Mouse (Mus musculus): ENCODE measurements around the gene Zfp568.
A peak's percentile ranks its signal among the peaks of the same experiment; 100 is the strongest.

The Zfp568 gene

DNA sequence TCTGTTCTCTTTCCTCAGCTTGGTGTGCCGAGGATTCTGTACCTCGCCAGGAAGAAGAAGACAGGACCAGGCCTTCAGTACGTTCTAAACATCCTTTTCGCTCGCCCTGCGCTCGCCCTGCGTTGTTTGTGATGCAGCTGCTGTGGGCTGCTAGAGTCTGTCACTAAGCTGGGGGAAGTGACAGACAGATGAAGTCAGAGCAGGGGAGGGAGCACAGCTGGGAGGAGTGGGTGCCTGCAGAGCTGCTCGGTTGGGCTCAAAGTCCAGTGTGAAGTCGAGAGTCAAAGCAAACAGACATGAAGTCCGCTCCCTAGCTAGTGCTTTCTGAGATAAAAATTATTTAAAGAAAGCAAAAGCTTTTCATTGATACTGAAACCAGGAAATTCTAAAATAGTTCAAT, 5.3 kb downstream of the Zfp568 start:
- ATAC-seq (ENCODE audit: low TSS enrichment): no peak

DNA sequence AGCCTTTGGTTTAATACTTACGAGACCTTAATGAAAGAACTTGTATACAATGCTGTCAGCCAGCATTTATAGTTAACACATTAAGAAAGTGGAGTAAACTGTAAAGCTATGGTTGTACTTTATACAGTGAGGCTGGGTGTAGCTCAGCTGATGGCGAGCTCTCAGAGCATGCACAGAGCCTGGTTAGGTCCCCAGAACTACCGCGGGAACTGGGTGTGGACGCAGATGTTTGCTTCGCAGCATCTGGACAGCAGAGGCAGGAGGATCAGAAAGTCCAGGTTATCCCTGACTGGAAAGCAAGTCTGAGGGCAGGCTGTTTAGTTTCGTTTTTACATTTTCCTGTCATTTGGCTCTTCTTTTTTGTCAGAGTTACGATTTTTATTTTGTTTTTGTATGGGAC, 8.9 kb downstream of the Zfp568 start:
- no peak for ATAC-seq (ENCODE audit: low TSS enrichment)

DNA sequence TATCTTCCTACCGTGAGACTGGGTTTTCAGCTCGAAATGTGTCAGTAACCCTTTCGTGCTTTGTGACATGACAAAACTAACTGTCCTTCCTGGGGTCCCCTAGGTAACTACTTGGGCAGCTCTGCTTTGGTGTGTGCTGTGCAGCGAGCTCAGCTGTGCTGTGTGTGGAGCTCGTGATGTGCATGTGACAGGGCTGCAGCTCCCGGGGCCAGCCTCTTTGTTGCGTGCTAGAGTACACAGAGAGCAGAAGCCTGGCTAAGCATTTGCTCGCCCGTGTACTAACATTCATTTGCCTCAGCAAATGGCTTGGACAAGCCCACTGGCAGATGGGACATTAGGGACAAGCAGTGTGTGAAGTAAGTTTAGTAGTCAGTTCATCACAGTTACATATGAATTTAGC, 9.6 kb downstream of the Zfp568 start:
- peak; percentile 27; the same call in 1 of the 2 replicates for ATAC-seq (ENCODE audit: low TSS enrichment)

DNA sequence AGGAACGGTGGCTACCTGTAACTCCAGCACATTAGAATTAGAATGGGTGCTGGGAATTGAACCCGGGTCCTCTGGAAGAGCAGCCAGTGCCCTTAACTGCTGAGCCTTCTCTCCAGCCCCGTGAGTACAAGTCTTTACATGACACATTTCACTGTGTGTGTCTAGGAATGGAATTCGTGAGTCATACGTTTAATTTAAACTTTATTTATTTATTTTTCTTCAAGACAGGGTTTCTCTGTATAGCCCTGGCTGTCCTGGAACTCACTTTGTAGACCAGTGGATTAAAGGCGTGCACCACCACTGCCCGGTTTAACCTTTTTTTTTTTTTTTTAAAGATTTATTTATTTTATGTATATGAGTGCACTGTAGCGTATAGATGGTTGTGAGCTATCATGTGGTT, 11.4 kb downstream of the Zfp568 start:
- no peak for ATAC-seq (ENCODE audit: low TSS enrichment)

DNA sequence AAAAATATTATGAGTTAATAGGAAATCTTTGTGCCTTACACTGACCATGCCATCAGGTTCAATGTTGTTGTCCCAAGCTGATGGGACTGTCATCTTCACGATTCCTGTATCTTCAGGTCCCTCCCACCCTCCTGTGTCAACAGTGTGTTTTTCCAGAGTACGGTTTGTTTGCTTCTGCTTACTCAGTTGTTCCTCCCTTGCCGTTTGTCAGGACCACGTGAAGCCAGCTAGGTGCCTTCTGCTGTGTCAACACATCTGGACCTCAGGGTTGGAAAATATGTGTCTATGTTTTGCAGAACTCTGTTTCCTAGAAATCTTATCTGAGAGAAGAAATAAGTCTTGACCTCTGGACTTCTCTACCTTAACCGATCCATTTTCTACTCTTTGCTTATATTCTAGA, 16.8 kb downstream of the Zfp568 start:
- ATAC-seq (ENCODE audit: low TSS enrichment): no peak

DNA sequence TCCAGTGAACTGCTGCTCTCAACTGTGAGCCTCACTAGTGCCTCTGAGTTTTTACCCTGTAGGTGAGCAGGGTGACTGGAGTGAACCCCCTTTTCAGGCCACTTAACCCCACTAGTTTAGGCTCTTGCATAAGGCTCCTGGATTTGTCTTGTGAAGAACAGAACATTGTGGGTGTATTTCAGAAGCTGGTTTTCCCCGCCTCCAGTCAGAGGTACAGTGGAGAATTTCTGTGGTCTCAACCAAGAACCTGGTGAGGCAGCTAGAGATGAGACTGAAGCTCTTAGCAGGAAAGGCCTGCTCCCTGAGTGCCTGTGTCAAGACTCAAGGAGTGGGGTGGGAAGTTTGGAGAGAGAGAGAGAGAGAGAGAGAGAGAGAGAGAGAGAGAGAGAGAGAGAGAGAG, 23.8 kb downstream of the Zfp568 start:
- peak; percentile 66; the same call in 1 of the 2 replicates for ATAC-seq (ENCODE audit: low TSS enrichment)

DNA sequence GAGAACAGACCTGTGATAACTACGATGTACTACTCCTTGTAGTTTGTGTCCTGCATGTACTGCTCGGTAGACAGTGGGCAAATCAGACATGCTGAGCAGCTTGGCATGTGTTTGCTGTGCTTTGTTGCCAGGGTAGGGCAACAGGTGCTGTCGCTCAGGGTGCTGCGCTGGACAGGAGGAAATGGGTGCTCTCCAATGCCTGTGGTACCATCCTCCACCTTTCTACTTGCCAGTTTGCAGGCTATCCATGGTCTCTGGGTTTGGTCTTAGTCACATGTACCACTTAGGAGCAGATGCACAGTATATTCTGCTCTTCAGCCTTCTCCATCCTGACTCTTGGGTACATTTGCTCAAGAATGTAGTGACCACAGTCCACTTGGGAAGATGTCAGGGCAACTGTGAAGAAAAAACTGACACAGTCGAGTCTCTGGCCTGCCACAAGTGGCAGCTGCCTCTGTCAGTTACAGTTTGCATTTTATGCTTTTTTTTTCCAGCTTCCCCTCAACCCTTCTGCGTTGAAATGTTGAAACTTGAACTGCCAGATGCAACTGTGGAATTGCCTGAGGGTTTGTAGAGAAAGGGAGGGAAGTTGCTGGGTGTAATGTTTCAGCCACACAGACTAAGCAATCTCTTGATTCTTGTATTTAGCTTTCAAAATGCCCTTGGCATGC, 24.4 kb downstream of the Zfp568 start:
- ATAC-seq (ENCODE audit: low TSS enrichment): no peak

DNA sequence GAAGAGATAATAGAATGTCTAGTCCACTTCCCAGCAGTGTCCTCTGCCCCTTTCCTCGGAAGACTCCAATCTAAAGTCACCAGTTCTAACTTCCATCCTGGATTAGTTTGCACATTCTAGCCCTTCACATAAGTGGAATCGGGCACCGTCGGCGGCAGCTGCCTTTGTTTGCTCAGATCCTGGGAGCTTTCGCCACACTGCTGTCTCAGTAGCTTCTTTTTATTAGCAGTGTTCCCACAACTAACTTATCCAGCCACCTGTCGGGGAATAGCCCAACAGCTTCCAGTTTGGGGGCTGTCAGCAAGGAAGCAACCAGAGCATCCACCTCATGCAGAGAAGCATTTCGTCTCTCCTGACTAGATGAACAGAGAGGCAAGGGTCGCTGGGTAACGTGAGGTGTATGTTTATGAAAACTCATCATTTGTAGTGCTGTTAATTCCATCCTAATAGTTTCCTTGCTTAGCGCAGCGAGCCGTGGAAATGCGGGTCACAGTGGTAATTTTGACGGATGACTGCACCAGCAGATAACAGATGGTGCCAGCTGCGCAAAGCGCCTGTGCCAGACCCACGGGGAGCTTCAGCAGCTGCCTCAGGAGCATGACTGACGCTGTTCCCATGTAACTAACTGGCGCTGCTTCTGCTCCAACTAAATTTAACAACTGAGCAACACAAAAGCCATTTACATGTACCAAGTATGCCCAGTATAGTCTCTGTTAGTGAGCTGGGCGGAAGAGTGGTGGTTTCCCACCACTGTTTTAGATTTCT, 25.7 kb downstream of the Zfp568 start:
- ATAC-seq (ENCODE audit: low TSS enrichment): peak; percentile 59

DNA sequence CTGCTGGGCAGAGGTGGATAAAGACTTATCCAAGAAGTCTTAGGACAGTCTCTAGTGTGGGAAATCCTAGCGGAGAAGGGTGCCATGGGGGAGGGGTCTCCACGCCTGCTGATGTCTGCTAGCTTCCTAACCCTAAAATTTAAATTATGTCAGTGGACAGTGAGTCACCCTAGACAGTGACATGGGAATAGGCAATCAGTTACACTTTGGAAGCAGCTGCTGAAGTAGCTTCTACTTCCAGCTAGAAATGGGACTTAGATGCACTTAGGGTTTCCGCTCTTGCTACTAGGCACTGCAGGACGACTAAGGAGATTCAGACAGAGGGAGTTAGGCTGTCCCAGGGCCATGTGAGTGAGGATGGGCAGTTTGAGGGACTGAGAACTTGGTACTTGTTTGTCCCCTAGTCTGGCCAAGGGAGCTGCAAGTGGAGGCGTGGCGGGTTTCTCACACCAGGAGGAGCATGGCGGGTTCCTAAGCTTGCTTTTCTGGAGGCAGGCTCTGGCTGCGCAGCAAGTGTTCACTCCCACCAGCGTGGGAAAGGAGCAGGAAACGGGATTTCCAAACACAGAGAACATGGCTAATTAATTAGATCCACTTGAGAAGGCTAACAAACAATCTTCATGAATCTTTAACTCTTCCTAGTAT, 26.9 kb downstream of the Zfp568 start:
- ATAC-seq (ENCODE audit: low TSS enrichment): peak; percentile 45; the same call in 1 of the 2 replicates

DNA sequence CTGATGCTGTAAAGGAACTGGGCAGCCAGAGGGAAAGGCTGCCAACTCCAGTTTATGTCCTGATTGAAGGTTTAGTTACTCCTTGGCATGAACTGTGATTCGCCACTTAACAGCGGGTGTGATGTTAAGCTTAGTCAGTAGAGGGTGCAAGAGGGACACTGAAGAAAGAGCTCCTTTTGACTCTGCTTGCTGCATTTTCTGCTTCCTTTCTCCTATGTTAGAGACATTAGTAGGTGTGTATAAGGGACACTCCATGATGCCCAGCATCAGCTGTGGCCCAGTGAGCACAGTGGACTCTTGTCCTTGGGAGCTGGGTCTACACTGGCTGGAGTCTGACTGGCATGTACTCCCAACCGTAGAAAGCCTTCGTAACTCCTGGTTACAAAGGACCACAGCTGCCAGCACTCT, 29.2 kb downstream of the Zfp568 start:
- ATAC-seq (ENCODE audit: low TSS enrichment): peak; percentile 62

DNA sequence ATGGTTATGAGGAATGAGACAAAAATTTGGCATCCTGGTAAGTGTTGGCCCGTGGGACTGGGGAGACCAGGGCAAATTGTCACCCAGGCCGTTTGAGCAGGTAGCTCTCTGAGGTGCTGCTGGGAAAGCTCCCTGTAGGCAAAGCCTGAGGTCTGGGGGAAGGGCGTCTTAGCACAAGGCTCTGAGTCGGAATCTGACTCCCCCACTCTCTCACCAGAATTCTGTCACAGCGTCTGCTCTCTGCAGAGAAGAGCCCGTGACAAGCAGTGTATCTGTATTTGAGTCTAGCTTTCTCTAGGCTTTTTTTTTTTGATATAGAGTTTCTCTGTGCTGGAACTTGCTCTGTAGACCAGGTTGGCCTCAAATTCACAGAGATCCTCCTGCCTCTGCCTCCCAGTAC, 33.5 kb downstream of the Zfp568 start:
- ATAC-seq (ENCODE audit: low TSS enrichment): no peak

DNA sequence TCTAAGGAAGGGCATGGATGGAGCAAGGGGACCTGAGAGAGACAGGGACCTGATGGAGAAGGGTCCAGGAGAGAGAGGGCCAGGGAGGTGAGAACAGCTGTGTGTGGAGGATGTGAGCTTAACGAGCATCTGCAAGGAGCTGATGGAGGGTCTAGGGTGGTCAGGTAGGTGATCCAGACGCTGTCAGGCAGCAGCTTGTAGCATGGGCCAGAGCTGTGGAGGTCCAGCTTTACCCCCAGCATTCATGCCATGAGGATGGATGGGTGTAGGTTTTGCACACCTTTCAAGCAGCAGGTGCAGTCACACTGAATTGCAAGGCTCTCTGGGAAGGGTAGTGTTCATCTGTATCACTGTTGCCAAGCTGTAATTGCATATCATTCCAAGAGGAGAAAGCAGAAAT, 35.8 kb downstream of the Zfp568 start:
- no peak for ATAC-seq (ENCODE audit: low TSS enrichment)

DNA sequence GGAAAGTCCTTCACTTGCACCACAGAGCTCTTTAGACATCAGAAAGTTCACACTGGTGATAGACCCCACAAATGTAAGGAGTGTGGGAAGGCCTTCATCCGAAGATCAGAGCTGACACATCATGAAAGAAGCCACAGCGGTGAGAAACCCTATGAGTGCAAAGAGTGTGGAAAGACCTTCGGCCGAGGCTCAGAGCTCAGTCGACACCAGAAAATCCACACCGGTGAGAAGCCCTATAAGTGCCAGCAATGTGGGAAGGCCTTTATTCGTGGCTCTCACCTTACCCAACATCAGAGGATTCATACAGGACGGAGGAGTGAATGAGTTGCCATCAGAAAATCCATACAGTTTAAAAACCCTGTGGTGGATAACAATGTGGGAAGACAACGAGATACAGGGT, 39.6 kb downstream of the Zfp568 start:
- no peak for ATAC-seq (ENCODE audit: low TSS enrichment)

DNA sequence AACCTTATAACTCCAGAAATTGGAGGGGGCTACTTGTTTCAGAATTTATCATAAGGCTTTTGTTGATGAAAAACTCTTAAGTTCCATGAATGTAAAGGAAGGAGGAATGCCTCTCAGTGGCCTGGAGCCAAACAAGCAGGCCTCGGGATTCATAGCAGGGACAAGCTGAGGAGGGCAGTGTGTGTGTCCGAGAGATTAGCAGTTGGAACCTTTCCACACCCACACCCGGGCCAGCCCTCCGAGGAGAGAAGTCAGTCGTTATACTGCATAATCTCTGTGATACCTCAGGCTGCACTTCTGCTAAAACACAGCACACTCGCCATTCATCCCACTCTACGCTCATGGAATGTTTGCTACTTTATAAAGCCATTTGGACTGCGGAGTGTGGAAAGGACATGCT, 40.0 kb downstream of the Zfp568 start:
- ATAC-seq (ENCODE audit: low TSS enrichment): no peak

DNA sequence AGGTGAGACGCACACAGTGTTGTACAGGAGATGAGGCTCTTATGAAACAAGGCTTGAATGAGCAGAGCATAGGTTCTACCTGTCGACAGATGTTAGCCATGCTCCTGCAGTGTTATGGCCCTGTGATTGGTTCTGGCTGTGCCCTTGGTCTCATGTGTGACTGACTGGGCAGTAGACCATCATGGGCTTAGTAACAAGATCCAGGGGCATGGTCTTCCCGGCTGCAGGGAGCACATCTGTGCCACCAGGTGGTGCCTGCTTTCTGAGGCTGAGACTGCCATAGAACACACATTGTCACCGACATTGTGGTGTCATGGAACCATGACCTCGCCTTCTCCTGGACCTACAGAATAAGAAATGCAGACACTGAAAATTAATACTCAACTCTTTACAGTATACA, 41.6 kb downstream of the Zfp568 start:
- ATAC-seq (ENCODE audit: low TSS enrichment): no peak

DNA sequence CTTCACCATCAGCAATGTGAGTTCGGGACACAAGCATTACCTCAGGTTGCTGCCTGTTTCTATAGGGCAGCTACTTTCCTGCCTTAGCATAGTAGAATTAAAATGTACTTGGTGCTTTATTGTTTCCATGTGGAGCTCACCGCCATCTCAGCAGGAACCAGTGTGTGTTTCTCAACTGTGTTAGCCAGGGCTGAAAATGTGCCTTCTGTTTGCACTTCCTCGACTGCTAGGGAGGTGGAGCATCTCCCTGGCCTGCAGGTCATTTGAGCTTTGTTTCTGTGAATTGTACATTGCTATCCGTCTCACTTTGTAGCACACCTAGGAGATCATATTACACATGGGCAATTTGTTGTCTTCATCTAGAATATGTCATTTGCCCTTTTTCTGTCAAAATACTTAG, 43.6 kb downstream of the Zfp568 start:
- no peak for ATAC-seq (ENCODE audit: low TSS enrichment)

DNA sequence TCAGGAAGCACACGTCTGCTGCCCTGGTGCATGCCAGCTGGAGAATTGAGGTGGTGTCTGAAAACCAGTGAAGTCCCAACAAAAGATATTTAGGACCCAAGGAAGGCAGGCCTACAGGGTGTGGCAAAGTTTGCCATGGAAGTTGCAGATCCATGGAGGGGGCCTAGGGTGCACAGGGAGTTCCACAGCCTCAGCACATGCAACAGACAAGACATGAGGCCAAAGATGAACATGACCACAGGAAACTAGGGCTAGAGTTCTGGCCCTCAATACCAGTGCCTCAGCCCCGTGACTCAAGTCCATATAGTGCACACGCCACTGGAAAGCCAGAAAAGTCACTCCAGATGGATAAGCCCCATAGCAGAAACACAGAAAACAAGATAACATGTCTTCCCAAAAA, 44.8 kb downstream of the Zfp568 start:
- ATAC-seq (ENCODE audit: low TSS enrichment): no peak

DNA sequence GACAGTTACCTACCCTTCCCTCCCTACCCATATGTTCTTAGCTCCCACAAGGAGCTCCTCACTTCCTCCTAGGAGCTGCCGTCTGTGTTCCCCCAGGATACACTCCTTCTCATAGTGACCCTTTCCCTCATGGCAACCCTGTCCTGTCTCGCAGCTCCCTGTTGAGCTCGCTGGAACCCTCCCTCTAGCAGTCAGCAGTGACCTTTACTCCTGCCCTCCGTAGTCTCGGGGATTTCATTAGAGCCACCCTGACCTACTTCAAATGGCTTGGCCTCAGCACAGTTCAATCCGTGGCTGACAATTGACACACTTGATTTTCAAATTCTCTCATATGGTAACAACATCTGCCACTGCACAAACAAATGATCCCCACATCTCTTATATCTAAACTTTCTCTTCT, 46.9 kb downstream of the Zfp568 start:
- ATAC-seq (ENCODE audit: low TSS enrichment): no peak

DNA sequence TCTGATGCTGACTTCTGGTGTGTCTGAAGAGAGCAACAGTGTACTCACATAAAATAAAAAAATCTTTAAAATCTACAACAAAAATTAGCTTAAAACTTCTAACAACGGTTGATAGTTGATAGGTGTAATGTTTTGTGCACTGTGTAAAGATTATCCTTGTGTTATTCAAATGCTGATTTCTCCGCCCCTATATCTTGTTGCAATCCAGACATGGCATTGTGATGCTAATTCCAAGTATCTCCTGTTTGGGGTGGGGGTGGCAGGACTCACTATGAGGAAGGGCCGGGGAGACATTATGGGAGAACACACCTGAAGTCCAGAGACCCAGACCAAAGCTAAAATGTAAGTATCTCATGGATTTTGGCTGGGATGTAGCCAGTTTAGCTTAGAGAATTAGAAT, 47.6 kb downstream of the Zfp568 start:
- ATAC-seq (ENCODE audit: low TSS enrichment): no peak

DNA sequence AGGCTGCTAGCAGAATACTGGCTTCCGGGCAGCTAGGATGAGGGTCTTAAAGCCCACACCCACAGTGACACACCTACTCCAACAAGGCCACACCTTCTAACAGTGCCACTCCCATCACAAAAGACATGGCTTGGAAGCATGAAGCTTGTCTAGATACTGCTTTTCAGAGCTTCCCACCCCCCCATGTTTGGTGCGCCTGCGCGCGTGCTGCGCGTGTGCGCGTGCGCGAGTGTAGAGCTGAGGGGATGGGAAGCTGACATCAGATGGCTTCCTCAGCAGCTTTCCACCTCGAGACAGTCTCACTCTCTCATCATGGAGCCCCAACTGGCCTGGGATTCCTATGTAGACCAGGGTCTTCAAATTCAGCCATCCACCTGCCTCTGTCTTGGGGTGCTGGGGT, 50.6 kb downstream of the Zfp568 start:
- no peak for ATAC-seq (ENCODE audit: low TSS enrichment)

DNA sequence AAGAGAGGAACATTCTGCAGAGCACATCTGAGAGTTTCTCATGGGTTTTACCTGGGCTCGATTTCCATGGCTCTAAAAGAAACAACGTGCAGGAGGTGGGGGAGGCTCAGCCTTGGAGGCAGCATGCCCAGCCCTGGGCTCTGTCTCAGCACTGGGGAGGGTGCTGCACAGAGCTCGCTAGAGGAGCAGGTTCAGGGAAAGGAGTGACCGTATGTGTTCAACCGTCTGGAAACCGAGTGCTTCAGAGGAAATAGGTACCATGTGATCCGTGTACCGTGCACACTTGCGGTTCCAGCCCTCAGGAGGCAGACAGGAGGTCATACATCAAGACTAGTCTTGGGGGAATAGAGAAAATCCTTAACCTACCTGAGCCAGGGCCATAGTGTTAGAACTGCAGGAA, 60.6 kb downstream of the Zfp568 start:
- no peak for ATAC-seq (ENCODE audit: low TSS enrichment)

DNA sequence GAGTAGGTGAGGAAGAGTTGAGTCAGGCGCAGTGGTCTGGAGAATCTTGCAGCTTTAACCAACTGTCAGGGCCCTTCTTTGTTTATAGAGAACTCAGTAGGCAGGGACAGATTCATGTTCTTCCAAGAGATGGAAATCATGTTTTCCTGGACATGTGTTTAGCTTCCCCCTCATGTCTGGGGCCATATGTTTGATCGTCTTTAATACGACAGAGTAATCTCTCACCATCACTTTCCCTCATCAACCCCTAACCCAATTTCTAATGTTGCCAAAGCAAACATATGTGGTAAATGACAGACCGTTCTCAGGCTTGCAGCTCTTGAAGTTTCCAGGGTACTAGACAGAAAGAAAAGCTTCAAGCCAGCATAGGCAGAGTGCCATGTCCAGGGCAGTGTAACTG, 64.4 kb downstream of the Zfp568 start:
- ATAC-seq (ENCODE audit: low TSS enrichment): no peak

DNA sequence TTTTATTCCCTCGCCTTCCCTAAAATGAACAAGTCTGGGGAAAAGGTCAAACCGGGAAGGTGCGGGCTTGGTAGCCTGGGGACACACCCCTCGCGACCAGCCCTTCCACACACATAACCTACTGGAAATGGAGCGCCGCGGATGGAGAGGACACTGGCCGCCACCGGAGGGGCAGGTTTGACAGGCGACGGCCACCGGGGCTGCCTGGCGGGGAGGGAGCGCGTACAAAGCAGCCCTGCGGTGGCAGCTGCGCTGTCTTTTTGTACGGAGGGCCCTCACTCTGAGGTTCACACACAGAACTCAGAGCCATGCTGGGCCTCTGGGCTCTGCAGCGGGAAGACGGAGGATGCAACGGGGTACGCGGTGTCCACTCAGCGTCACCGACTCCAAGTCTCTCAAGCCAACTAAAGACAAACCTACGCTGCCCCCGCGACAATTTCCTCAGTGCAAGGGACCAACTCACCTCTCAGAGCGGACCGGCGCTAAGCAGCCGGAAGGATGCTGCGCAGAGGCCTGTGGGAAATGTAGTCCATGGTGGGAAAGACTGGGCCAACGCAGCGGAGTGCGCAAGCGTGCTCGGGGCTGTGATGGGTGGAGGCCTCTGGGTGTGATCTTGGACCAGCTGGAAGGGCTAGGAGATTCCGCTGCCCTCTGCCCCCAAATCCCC, 67.3 kb downstream of the Zfp568 start, which contains the start of gene Zfp14:
TSS of gene Zfp14 (minus strand) at position 499 of the 667 bp plus-strand sequence.
- ATAC-seq (ENCODE audit: low TSS enrichment): peak; percentile 99
